Mouse (Mus musculus): ENCODE measurements around the gene Olfr115. TPM values are rescaled to one million over a fixed set of nuclear protein-coding genes. Genes with fewer than 3 reads are reported as not detected.

The Olfr115 gene
- polyA plus RNA-seq, 2 experiments, result not detected

- H3K9me3 ChIP-seq (ENCODE audit: control insufficient read depth, low read length), result no peaks in the 10 kb centered on the region
- ATAC-seq (ENCODE audit: low FRiP score, low read depth) (no peak), DNase-seq (ENCODE audit: low spot score) (no peak)
- H3K36me3 ChIP-seq (ENCODE audit: control insufficient read depth, insufficient read depth, low read length), result no peaks in the 10 kb centered on the region
- no peaks in the 10 kb centered on the region for H3K27me3 ChIP-seq (ENCODE audit: control insufficient read depth, insufficient read depth, low read length)
- no peaks in the 10 kb centered on the region for H3K4me1 ChIP-seq (ENCODE audit: control insufficient read depth, insufficient read depth, low read length)
- no peak within 1 kb of the TSS for H3K4me3 ChIP-seq (replicated peaks; ENCODE audit: low read length)
- no peak within 1 kb of the TSS for H3K27ac ChIP-seq (replicated peaks; ENCODE audit: low read depth, low read length)
- no peak within 1 kb of the TSS for H3K4me2 ChIP-seq (replicated peaks; ENCODE audit: low read depth, low read length, severe bottlenecking)
- H3K9ac ChIP-seq (ENCODE audit: low read depth, low read length, severe bottlenecking), result no peak within 1 kb of the TSS
- TF ChIP-seq POLR2A (IDR thresholded peaks at IDR 0.05; ENCODE audit: borderline replicate concordance, extremely low read depth, insufficient read depth, insufficient read length), result no peak
Measured at GRCm38 (mm10) chr17:37569351-37569750, 57.6 kb downstream of the Olfr115 start, which contains the start of gene Olfr112. Gene Olfr112, minus strand, starts transcription at chr17:37569451.

Other genes with a start within 250 kb of the Olfr115 start
- not detected in 2 replicates for gene Olfr105-ps, start 248.1 kb downstream of the Olfr115 start, polyA plus RNA-seq (2012; rRNA removed)
- not detected in 2 replicates for gene Olfr105-ps, start 248.1 kb downstream of the Olfr115 start, polyA plus RNA-seq (2014; fragmentation: Nextera tagmentation; extraction: Ambion mirVana)
- not detected in 2 replicates for gene Olfr106-ps, start 236.7 kb downstream of the Olfr115 start, polyA plus RNA-seq (2012; rRNA removed)
- not detected in 2 replicates for gene Olfr106-ps, start 236.7 kb downstream of the Olfr115 start, polyA plus RNA-seq (2014; fragmentation: Nextera tagmentation; extraction: Ambion mirVana)
- not detected in 2 replicates for gene Olfr107, start 227.9 kb downstream of the Olfr115 start, polyA plus RNA-seq (2012; rRNA removed)
- not detected in 2 replicates for gene Olfr107, start 227.9 kb downstream of the Olfr115 start, polyA plus RNA-seq (2014; fragmentation: Nextera tagmentation; extraction: Ambion mirVana)
- gene Olfr108, start 181.6 kb downstream of the Olfr115 start, polyA plus RNA-seq (2012; rRNA removed), result not detected in 2 replicates
- gene Olfr108, start 181.6 kb downstream of the Olfr115 start, polyA plus RNA-seq (2014; fragmentation: Nextera tagmentation; extraction: Ambion mirVana), result not detected in 2 replicates
- gene Olfr109, start 168.2 kb downstream of the Olfr115 start, polyA plus RNA-seq (2012; rRNA removed), result not detected in 2 replicates
- gene Olfr109, start 168.2 kb downstream of the Olfr115 start, polyA plus RNA-seq (2014; fragmentation: Nextera tagmentation; extraction: Ambion mirVana), result not detected in 2 replicates
- 0.06 and 0.13 TPM in 2 replicates for gene H2-M2, start 143.6 kb downstream of the Olfr115 start, polyA plus RNA-seq (2012; rRNA removed)
- 0.21 TPM in 1 of 2 replicates, not detected in the other for gene H2-M2, start 143.6 kb downstream of the Olfr115 start, polyA plus RNA-seq (2014; fragmentation: Nextera tagmentation; extraction: Ambion mirVana)
- gene Olfr110, start 134.6 kb downstream of the Olfr115 start, polyA plus RNA-seq (2012; rRNA removed), result not detected in 2 replicates
- not detected in 2 replicates for gene Olfr110, start 134.6 kb downstream of the Olfr115 start, polyA plus RNA-seq (2014; fragmentation: Nextera tagmentation; extraction: Ambion mirVana)
- gene Olfr111, start 119.1 kb downstream of the Olfr115 start, polyA plus RNA-seq (2012; rRNA removed), result 0.09 and 0.28 TPM in 2 replicates
- not detected in 2 replicates for gene Olfr111, start 119.1 kb downstream of the Olfr115 start, polyA plus RNA-seq (2014; fragmentation: Nextera tagmentation; extraction: Ambion mirVana)
- gene Olfr112, start 57.7 kb downstream of the Olfr115 start, polyA plus RNA-seq (2012; rRNA removed), result not detected in 2 replicates
- gene Olfr112, start 57.7 kb downstream of the Olfr115 start, polyA plus RNA-seq (2014; fragmentation: Nextera tagmentation; extraction: Ambion mirVana), result not detected in 2 replicates
- not detected in 2 replicates for gene Olfr113, start 49.4 kb downstream of the Olfr115 start, polyA plus RNA-seq (2012; rRNA removed)
- not detected in 2 replicates for gene Olfr113, start 49.4 kb downstream of the Olfr115 start, polyA plus RNA-seq (2014; fragmentation: Nextera tagmentation; extraction: Ambion mirVana)
- gene Olfr114, start 34.4 kb downstream of the Olfr115 start, polyA plus RNA-seq (2012; rRNA removed), result not detected in 2 replicates
- gene Olfr114, start 34.4 kb downstream of the Olfr115 start, polyA plus RNA-seq (2014; fragmentation: Nextera tagmentation; extraction: Ambion mirVana), result not detected in 2 replicates
- gene Olfr116, start 90 bp upstream of the Olfr115 start, polyA plus RNA-seq (2012; rRNA removed), result not detected in 2 replicates
- not detected in 2 replicates for gene Olfr116, start 90 bp upstream of the Olfr115 start, polyA plus RNA-seq (2014; fragmentation: Nextera tagmentation; extraction: Ambion mirVana)
- gene Olfr117, start 36.7 kb upstream of the Olfr115 start, polyA plus RNA-seq (2012; rRNA removed), result not detected in 2 replicates
- gene Olfr117, start 36.7 kb upstream of the Olfr115 start, polyA plus RNA-seq (2014; fragmentation: Nextera tagmentation; extraction: Ambion mirVana), result not detected in 2 replicates
- not detected in 2 replicates for gene Olfr118, start 39.9 kb upstream of the Olfr115 start, polyA plus RNA-seq (2012; rRNA removed)
- gene Olfr118, start 39.9 kb upstream of the Olfr115 start, polyA plus RNA-seq (2014; fragmentation: Nextera tagmentation; extraction: Ambion mirVana), result not detected in 2 replicates
- gene Olfr119, start 69.5 kb upstream of the Olfr115 start, polyA plus RNA-seq (2012; rRNA removed), result not detected in 2 replicates
- gene Olfr119, start 69.5 kb upstream of the Olfr115 start, polyA plus RNA-seq (2014; fragmentation: Nextera tagmentation; extraction: Ambion mirVana), result not detected in 2 replicates
- not detected in 2 replicates for gene Olfr120, start 94.7 kb upstream of the Olfr115 start, polyA plus RNA-seq (2012; rRNA removed)
- not detected in 2 replicates for gene Olfr120, start 94.7 kb upstream of the Olfr115 start, polyA plus RNA-seq (2014; fragmentation: Nextera tagmentation; extraction: Ambion mirVana)
- not detected in 2 replicates for gene Olfr121, start 121.7 kb upstream of the Olfr115 start, polyA plus RNA-seq (2012; rRNA removed)
- gene Olfr121, start 121.7 kb upstream of the Olfr115 start, polyA plus RNA-seq (2014; fragmentation: Nextera tagmentation; extraction: Ambion mirVana), result not detected in 2 replicates
- gene Olfr122, start 141.5 kb upstream of the Olfr115 start, polyA plus RNA-seq (2012; rRNA removed), result not detected in 2 replicates
- not detected in 2 replicates for gene Olfr122, start 141.5 kb upstream of the Olfr115 start, polyA plus RNA-seq (2014; fragmentation: Nextera tagmentation; extraction: Ambion mirVana)
- not detected in 2 replicates for gene Olfr123, start 166.4 kb upstream of the Olfr115 start, polyA plus RNA-seq (2012; rRNA removed)
- gene Olfr123, start 166.4 kb upstream of the Olfr115 start, polyA plus RNA-seq (2014; fragmentation: Nextera tagmentation; extraction: Ambion mirVana), result not detected in 2 replicates
- not detected in 2 replicates for gene Olfr124, start 172.8 kb upstream of the Olfr115 start, polyA plus RNA-seq (2012; rRNA removed)
- not detected in 2 replicates for gene Olfr124, start 172.8 kb upstream of the Olfr115 start, polyA plus RNA-seq (2014; fragmentation: Nextera tagmentation; extraction: Ambion mirVana)
- not detected in 2 replicates for gene Olfr125, start 205.8 kb upstream of the Olfr115 start, polyA plus RNA-seq (2012; rRNA removed)
- gene Olfr125, start 205.8 kb upstream of the Olfr115 start, polyA plus RNA-seq (2014; fragmentation: Nextera tagmentation; extraction: Ambion mirVana), result not detected in 2 replicates
- not detected in 2 replicates for gene Olfr126, start 220.4 kb upstream of the Olfr115 start, polyA plus RNA-seq (2012; rRNA removed)
- gene Olfr126, start 220.4 kb upstream of the Olfr115 start, polyA plus RNA-seq (2014; fragmentation: Nextera tagmentation; extraction: Ambion mirVana), result not detected in 2 replicates

Measured in limb, embryonic 14.5 days (tissue).